8 mouse cellular contexts compared by ENCODE assay signal in genomic region chr6:115791842-115792686, GRCm38 (mm10). TPM values are rescaled to one million over a fixed set of nuclear protein-coding genes. Genes with fewer than 3 reads are reported as not detected.
DNase-seq lines count a peak whose midpoint lies in the region; ATAC-seq and TF ChIP-seq lines count a peak whose summit lies in the region.

No protein-coding gene starts in this region.

- in situ Hi-C loops in Patski (cut with MboI; ENCODE audit: low pct_unique_long_range_greater_than_20kb) = no loop called here

- ATAC-seq in limb, embryonic 12.5 days (ENCODE audit: insufficient number of reproducible peaks, insufficient read depth, low FRiP score, low TSS enrichment, low read depth) = 0 out of 2 replicates have a peak, but pooled peaks have one; percentile 21
- peak; percentile 36 for ATAC-seq in Patski
- peak; percentile 70 for ATAC-seq in embryonic facial prominence, embryonic 15.5 days (ENCODE audit: insufficient number of reproducible peaks, low FRiP score, low TSS enrichment, low read depth)

- no peaks in the 10 kb centered on the region; the same call in 1 of the 2 replicates for H3K4me1 ChIP-seq in limb, embryonic 12.5 days (replicated peaks)
- no peaks in the 10 kb centered on the region for H3K4me1 ChIP-seq in limb, embryonic 10.5 days
- peaks cover 11% of the 10 kb centered on the region for H3K4me1 ChIP-seq in embryonic facial prominence, embryonic 15.5 days

- no peak overlapping the region; the same call in 1 of the 2 replicates for H3K27ac ChIP-seq in limb, embryonic 12.5 days
- H3K27ac ChIP-seq in limb, embryonic 10.5 days = no peak overlapping the region
- H3K27ac ChIP-seq in embryonic facial prominence, embryonic 15.5 days (replicated peaks) = peak overlapping the region; percentile 61; the same call in 1 of the 2 replicates

- WGBS in limb, embryonic 12.5 days = 85% methylated on average over 34 of the region's 34 CpGs
- 91% methylated on average over 34 of the region's 34 CpGs for WGBS in limb, embryonic 10.5 days
- WGBS in embryonic facial prominence, embryonic 15.5 days = 86% methylated on average over 34 of the region's 34 CpGs

- H3K9me3 ChIP-seq in limb, embryonic 12.5 days = no peaks in the 10 kb centered on the region
- H3K9me3 ChIP-seq in limb, embryonic 10.5 days (replicated peaks) = no peaks in the 10 kb centered on the region
- no peaks in the 10 kb centered on the region for H3K9me3 ChIP-seq in embryonic facial prominence, embryonic 15.5 days (replicated peaks)

- H3K9ac ChIP-seq in limb, embryonic 12.5 days (replicated peaks) = peak overlapping the region; percentile 31; the same call in 1 of the 2 replicates
- no peak overlapping the region for H3K9ac ChIP-seq in embryonic facial prominence, embryonic 15.5 days

- CTCF ChIA-PET in Patski (lab: Charles Lee) = interaction anchor here (0.8 to 1.0 kb wide), 2 partner anchors 11 kb away, joined by 3 to 4 read pairs; no protein-coding TSS in a partner anchor

- no peak for TF ChIP-seq CTCF in Patski (IDR thresholded peaks at IDR 0.05)

- no peaks in the 10 kb centered on the region for H3K27me3 ChIP-seq in limb, embryonic 12.5 days
- H3K27me3 ChIP-seq in limb, embryonic 10.5 days (ENCODE audit: low read depth, poor library complexity, severe bottlenecking) = no peaks in the 10 kb centered on the region
- H3K27me3 ChIP-seq in Patski = no peaks in the 10 kb centered on the region
- no peaks in the 10 kb centered on the region for H3K27me3 ChIP-seq in embryonic facial prominence, embryonic 15.5 days

- H3K4me2 ChIP-seq in limb, embryonic 12.5 days = no peak overlapping the region
- no peak overlapping the region for H3K4me2 ChIP-seq in embryonic facial prominence, embryonic 15.5 days (replicated peaks)

- no peak for DNase-seq in limb, embryonic 10.5 days (ENCODE audit: low spot score)
- no peak for DNase-seq in Patski (ENCODE audit: low read depth, low spot score)
- DNase-seq in kidney, adult 9 months = peak; percentile 66
- DNase-seq in skeletal muscle tissue, adult 2 months (ENCODE audit: low read depth, low spot score) = peak; percentile 82
- DNase-seq in adipocyte (ENCODE audit: low spot score) = no peak
- DNase-seq in left cerebral cortex, adult 9 months (ENCODE audit: low spot score in 2 of 2) = no peak

- POLR2A ChIA-PET in Patski (lab: Charles Lee) = no interaction called here

- H3K4me3 ChIP-seq in limb, embryonic 12.5 days (replicated peaks) = no peak overlapping the region
- H3K4me3 ChIP-seq in limb, embryonic 10.5 days = no peak overlapping the region
- H3K4me3 ChIP-seq in embryonic facial prominence, embryonic 15.5 days (replicated peaks) = no peak overlapping the region

- H3K36me3 ChIP-seq in limb, embryonic 12.5 days = peaks cover 100% of the 10 kb centered on the region
- H3K36me3 ChIP-seq in limb, embryonic 10.5 days = peaks cover 100% of the 10 kb centered on the region
- peaks cover 98% of the 10 kb centered on the region for H3K36me3 ChIP-seq in embryonic facial prominence, embryonic 15.5 days

RNA-seq across cellular contexts. Expression of gene Rpl32, which starts 16.5 kb away (rescaled TPM):
- 2,195 and 2,268 TPM in 2 replicates for polyA plus RNA-seq in limb, embryonic 12.5 days (2016; fragmentation: Nextera tagmentation; extraction: Ambion mirVana)
- polyA plus RNA-seq in limb, embryonic 10.5 days (2016; fragmentation: Nextera tagmentation; extraction: Ambion mirVana) = 1,689 and 1,952 TPM in 2 replicates
- 1,474 TPM for polyA plus RNA-seq in Patski (2021)
- 2,086 and 2,192 TPM in 2 replicates for polyA plus RNA-seq in embryonic facial prominence, embryonic 15.5 days (2015; fragmentation: Nextera tagmentation; extraction: Ambion mirVana)

RNA-seq across cellular contexts. Expression of gene Cand2, which starts 17.7 kb away (rescaled TPM):
- 66.9 and 71.8 TPM in 2 replicates for polyA plus RNA-seq in limb, embryonic 12.5 days (2016; fragmentation: Nextera tagmentation; extraction: Ambion mirVana)
- polyA plus RNA-seq in limb, embryonic 10.5 days (2016; fragmentation: Nextera tagmentation; extraction: Ambion mirVana) = 73.1 and 88.1 TPM in 2 replicates
- polyA plus RNA-seq in Patski (2021) = 9.9 TPM
- 33.6 and 33.7 TPM in 2 replicates for polyA plus RNA-seq in embryonic facial prominence, embryonic 15.5 days (2015; fragmentation: Nextera tagmentation; extraction: Ambion mirVana)

RNA-seq across cellular contexts. Expression of gene Tmem40, which starts 29.9 kb away (rescaled TPM):
- 1.7 and 1.9 TPM in 2 replicates for polyA plus RNA-seq in limb, embryonic 12.5 days (2016; fragmentation: Nextera tagmentation; extraction: Ambion mirVana)
- polyA plus RNA-seq in limb, embryonic 10.5 days (2016; fragmentation: Nextera tagmentation; extraction: Ambion mirVana) = 0.95 and 1.8 TPM in 2 replicates
- polyA plus RNA-seq in Patski (2021) = not detected
- 23.9 and 28.9 TPM in 2 replicates for polyA plus RNA-seq in embryonic facial prominence, embryonic 15.5 days (2015; fragmentation: Nextera tagmentation; extraction: Ambion mirVana)

RNA-seq across cellular contexts. Expression of gene Efcab12, which starts 46.1 kb away (rescaled TPM):
- polyA plus RNA-seq in limb, embryonic 12.5 days (2016; fragmentation: Nextera tagmentation; extraction: Ambion mirVana) = 0.45 and 0.51 TPM in 2 replicates
- polyA plus RNA-seq in limb, embryonic 10.5 days (2016; fragmentation: Nextera tagmentation; extraction: Ambion mirVana) = 0.49 and 0.66 TPM in 2 replicates
- polyA plus RNA-seq in Patski (2021) = 0.10 TPM
- polyA plus RNA-seq in embryonic facial prominence, embryonic 15.5 days (2015; fragmentation: Nextera tagmentation; extraction: Ambion mirVana) = 1.1 and 1.9 TPM in 2 replicates

Comparison
In these comparisons a context has a peak if more than half of its experiments do, and no peak if none do; other contexts are left out.
1. DNase-seq: peak in kidney, adult 9 months (single experiment) and skeletal muscle tissue, adult 2 months (single experiment); none in limb, embryonic 10.5 days (single experiment), Patski (single experiment), adipocyte (single experiment) and left cerebral cortex, adult 9 months (0 of 2).
2. Peak in every context shown above with its lines, with median percentiles within 50 percentile points of each other: ATAC-seq.